Mouse (Mus musculus): ENCODE results near the gene Perp. TPM values are rescaled to one million over a fixed set of nuclear protein-coding genes. Genes with fewer than 3 reads are reported as not detected.
A peak's percentile ranks its signal among the peaks of the same experiment; 100 is the strongest.

The Perp gene
- total RNA-seq, 2 experiments from 2014 or later, result 2.6 to 2.9 TPM

GRCm38 (mm10) chr10:18861418-18861817, 16.6 kb downstream of the Perp start:
- no peak for DNase-seq (ENCODE audit: low spot score in 2 of 2)

DNA sequence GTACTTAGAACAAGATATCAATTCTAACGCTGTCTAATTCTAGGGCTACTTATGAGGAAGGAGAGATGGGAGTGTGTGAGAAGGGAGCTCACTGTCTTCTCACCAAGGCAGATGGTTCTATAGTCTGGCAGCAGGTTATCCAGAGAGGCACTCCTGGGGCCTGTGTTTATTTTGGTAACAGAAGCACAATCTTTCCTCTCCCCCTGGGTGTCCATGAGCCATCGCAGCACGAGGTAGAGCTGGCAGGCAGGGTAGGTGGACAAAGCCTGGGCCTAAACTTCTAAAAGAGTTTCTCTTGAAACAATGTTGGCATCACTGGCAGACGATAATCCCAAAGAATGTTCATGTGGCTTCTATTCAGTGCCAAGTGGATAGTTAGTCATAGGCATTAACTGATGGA, 18.5 kb downstream of the Perp start:
- DNase-seq (ENCODE audit: low spot score in 2 of 2), result no peak

GRCm38 (mm10) chr10:18864753-18865152, 19.9 kb downstream of the Perp start:
- no peak for DNase-seq (ENCODE audit: low spot score in 2 of 2)

- no peak for DNase-seq (ENCODE audit: low spot score in 2 of 2)
These were observed 26.2 kb downstream of the Perp start for GRCm38 (mm10) chr10:18870990-18871389.

DNA sequence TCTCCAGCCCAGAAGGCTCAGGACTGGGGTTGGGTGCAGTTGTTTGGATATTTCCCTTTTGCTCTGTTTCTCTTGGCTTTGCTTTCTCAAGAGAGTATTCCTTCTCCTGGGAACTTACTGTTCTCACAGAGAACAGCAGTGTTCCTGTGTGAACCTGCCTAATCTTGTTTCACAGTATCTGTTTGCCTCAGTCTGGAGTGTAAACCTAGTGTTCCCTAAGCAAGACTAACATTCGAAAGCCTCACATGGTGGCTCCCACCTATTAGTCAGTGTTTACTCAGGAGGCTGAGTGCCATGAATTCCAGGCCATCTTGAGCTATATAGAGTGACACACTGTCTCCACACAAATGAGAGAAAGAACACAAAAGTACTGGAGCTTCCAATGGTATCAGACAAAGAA, 31.4 kb downstream of the Perp start:
- peak in 1 of 2 experiments; percentile 16 for DNase-seq (ENCODE audit: low spot score in 2 of 2)

DNA sequence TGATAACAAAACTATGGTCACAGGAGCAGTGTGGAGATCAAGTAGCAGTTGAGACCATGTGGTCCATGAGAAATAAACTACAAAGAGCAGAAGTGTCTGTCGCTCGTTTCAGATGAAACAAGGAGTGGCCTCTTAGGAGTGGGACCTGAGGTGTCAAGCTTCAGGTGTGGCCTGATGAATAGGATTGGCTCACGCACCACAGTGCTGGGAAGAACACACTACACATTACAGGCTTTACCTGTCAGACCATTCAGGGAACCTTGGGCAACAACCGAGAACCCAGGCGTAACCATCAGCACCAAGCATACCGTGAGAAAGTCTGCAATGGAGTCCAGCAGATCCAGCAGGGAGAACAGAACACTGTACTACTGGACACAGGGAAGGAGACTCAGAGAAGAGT, 33.3 kb downstream of the Perp start:
- no peak for DNase-seq (ENCODE audit: low spot score in 2 of 2)

DNA sequence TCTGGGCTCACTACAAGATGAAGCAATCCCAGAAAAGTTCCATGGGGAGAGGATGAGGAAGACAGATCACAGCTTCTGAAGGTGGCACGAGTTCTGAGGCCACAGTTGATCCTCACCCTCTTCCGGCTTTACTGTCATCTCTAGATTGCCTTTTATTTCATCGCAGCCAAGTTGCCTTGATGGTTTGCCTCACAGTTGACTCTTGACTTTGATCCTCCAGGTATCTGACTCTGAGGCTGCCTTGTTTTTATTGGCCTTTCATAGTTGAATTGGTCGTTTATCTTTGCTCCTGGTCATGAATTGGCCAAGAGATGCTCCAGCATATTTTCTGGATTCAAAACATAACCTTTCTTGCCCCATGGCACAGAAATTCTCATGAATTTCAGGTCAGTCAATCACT, 34.3 kb downstream of the Perp start:
- DNase-seq (ENCODE audit: low spot score in 2 of 2), result no peak

DNA sequence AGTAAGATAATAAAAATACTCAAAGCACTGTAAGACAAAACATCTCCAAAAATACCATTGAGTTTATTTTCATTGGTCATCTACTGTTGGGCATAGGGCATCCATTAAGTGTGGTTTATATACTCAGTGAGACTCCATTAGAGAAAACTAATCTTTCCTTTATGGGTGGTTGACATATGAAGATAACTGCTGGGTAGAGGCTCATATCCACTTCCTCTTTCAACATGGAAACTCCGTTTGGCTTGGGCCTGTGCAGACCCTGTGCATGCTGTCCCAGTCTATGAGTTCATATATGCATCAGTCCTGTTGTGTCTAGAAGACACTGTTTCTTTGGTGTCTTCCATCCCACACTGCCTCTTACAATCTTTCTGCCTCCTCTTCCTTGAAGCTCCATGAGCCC, 34.9 kb downstream of the Perp start:
- DNase-seq (ENCODE audit: low spot score in 2 of 2), result no peak

GRCm38 (mm10) chr10:18882190-18882589, 37.4 kb downstream of the Perp start:
- no peak for DNase-seq (ENCODE audit: low spot score in 2 of 2)

DNA sequence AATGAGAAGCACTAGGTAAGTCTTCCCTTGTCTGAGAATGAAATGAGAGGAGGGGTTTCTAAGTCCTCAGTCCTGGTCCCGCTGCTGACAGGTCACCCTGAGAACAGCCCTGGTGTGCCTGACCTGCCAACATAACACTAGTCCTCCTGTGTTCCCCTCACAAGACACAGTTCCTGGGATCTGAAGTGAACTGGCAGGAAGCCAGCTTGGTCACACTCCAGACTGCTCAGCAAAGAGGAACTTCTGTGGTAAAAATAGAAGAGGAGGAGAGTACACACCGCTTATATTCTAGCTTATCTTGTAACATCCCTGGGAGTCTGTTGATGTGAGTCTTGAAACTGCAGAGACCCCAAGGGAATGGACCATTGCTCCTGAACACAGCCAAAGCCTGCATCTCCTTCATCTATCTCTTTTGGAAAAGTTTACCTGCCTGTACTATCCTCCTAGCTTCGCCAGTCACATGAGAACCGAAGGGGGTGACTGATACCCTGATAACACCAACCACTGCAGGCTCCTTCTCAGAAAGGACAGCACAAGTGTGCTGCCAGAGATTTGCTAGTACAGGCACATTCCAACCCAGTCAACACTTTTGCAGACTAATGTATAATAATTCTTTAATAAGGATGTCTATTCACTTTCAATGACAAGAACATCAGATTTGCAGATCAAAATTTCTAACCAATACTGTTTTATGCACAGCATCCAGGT, 42.3 kb downstream of the Perp start:
- peak in 1 of 2 experiments; percentile 31 for DNase-seq (ENCODE audit: low spot score in 2 of 2)

- DNase-seq (ENCODE audit: low spot score in 2 of 2), result no peak
These were observed 43.9 kb downstream of the Perp start for GRCm38 (mm10) chr10:18888751-18889150.

DNA sequence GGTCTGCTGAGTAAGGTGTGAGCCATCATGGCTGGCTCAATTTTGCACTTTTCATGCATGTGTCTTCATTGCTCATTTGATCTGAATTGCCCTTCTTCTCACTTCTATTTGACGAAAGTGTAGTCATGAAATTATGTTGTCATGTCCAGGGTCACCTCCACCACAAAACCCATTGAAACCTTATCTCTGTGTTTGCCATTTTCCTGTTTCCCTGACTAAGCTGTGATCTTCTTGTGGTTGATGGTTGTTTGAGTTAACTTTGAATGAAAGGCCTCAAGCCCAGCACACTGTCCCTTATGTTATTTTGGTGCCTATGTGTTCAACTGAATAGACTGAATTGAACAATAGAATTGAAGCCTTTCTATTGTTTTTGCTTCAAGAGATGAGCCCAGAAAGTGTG, 44.4 kb downstream of the Perp start:
- DNase-seq (ENCODE audit: low spot score in 2 of 2), result no peak

GRCm38 (mm10) chr10:18891110-18891509, 46.3 kb downstream of the Perp start:
- DNase-seq (ENCODE audit: low spot score in 2 of 2), result no peak

- no peak for DNase-seq (ENCODE audit: low spot score in 2 of 2)
These were observed 47.3 kb downstream of the Perp start for GRCm38 (mm10) chr10:18892102-18892501.

DNA sequence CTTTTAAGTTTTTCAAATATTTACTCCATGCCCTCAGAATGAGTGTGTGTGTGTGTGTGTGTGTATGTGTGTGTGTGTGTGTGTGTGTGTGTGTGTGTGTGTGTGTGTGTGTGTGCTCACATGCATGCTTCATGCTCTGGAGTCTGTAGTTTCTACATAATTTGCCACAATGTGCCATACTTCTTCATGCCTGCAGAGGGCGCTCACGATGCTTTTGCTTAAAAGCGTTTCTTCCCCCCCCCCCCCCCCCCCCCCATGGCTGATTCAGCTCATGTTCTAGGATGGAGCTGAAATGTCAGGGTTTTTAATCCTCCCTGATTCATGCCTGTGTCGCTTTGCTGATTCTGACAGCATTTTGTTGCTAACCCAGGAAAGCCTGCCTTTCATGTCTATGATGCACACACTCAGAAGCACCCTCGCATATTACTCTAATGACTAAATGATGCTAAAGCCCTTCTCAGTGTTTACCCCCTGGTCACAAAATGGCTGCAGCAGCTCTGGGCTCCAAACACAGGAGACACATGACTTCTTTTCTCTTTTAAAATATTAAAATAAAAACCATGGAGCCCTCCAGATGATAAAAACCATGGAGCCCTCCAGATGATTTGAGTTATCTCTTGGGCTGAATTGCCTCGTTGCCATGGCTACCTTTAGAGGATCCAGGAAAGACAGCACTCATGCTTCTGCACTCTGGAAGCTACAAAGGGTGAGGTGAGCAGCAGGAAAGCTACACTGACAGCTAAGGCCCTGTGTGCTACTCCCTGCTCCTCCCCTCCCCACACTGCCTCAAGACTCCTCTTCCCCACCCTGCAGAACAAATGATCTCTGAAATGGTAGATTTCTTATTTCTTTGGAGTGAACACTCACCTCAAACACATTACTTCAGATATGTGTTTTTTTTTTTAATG, 49.7 kb downstream of the Perp start:
- DNase-seq (ENCODE audit: low spot score in 2 of 2), result peak in 1 of 2 experiments; percentile 22

DNA sequence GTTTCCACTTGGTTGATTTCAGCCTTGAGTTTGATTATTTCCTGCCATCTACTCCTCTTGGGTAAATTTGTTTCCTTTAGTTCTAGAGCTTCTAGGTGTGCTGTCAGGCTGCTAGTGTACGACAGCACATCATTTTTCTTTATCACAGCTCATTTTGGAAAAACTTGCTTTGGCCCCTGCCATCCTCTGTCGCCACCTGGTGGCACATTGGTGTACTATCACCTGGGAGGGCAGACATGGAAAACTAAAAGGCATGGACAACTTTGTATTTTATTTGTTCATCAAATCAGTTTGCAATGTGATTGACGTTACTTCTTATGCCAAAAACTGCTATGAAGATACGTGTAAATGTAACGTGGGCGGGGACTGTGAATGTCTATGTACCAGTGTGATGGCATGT, 59.3 kb downstream of the Perp start:
- peak in 1 of 2 experiments; percentile 48 for DNase-seq (ENCODE audit: low spot score in 2 of 2)

Other genes with a start within 250 kb of the Perp start
- 10 to 100 TPM; 81.5 to 85.2 TPM for gene Arfgef3, start 101.1 kb upstream of the Perp start, total RNA-seq (2021)
- not detected for gene Gm4922, start 58.2 kb upstream of the Perp start, total RNA-seq (2021)
- gene Tnfaip3, start 170.6 kb downstream of the Perp start, total RNA-seq (2021), result 1 to 10 TPM; 5.1 to 5.6 TPM

Data from layer of hippocampus, adult 18-20 months (tissue).